Comparison of ENCODE assay signal across 22 mouse cellular contexts in genomic region chr2:116941816-116942215, GRCm38 (mm10).
DNase-seq lines count a peak whose midpoint lies in the region; ATAC-seq lines count a peak whose summit lies in the region.
"Had no signal": no experiment of that assay in that cellular context is flagged by ENCODE, and none has a peak within 500 bp of the region (broad histone marks: within the 10 kb centered on the region; RNA-seq: fewer than 3 reads in every experiment).

No protein-coding gene starts in this region.

- intact Hi-C loops in heart, postnatal 10 days (cut with DNase I) = no loop called here
- intact Hi-C loops in gastrocnemius, postnatal 36 days (cut with DNase I) = no loop called here

- no peak for DNase-seq in heart, postnatal 10 days
- DNase-seq in liver, embryonic 11.5 days (ENCODE audit: low spot score) = no peak
- peak; percentile 43 for DNase-seq in lung, postnatal 36 days
- DNase-seq in hindbrain, embryonic 10.5 days (ENCODE audit: low spot score) = no peak
- no peak for DNase-seq in gastrocnemius, postnatal 36 days
- DNase-seq: cerebellum, adult 9-10 months; gastrocnemius, postnatal 25 days; kidney, adult 18-20 months; right cerebral cortex, postnatal 25 days; thymus, adult 2 months had no signal

- H3K4me3 ChIP-seq in heart, embryonic 15.5 days = no peak overlapping the region
- no peak overlapping the region for H3K4me3 ChIP-seq in liver, embryonic 11.5 days (ENCODE audit: low read depth, low read length)
- H3K4me3 ChIP-seq in liver, embryonic 12.5 days = no peak overlapping the region
- H3K4me3 ChIP-seq in brown adipose tissue, adult 24 weeks (ENCODE audit: insufficient read depth, low read depth, low read length) = no peak overlapping the region
- H3K4me3 ChIP-seq in hindbrain, embryonic 10.5 days = no peak overlapping the region
- H3K4me3 ChIP-seq: embryonic facial prominence, embryonic 12.5 days; forebrain, embryonic 15.5 days; limb, embryonic 12.5 days; stomach, embryonic 15.5 days had no signal

- no peak overlapping the region for H3K4me2 ChIP-seq in heart, embryonic 15.5 days
- no peak overlapping the region for H3K4me2 ChIP-seq in liver, embryonic 11.5 days
- H3K4me2 ChIP-seq in liver, embryonic 12.5 days = no peak overlapping the region
- H3K4me2 ChIP-seq: embryonic facial prominence, embryonic 12.5 days; forebrain, embryonic 15.5 days; heart, embryonic 11.5 days; limb, embryonic 12.5 days; stomach, embryonic 15.5 days had no signal

- H3K9ac ChIP-seq in heart, embryonic 15.5 days = no peak overlapping the region
- no peak overlapping the region for H3K9ac ChIP-seq in liver, embryonic 11.5 days (ENCODE audit: low read depth, low read length)
- no peak overlapping the region for H3K9ac ChIP-seq in liver, embryonic 12.5 days
- H3K9ac ChIP-seq: embryonic facial prominence, embryonic 12.5 days; forebrain, embryonic 15.5 days; limb, embryonic 12.5 days; liver, embryonic 14.5 days; stomach, embryonic 15.5 days had no signal

- H3K27ac ChIP-seq in heart, embryonic 15.5 days = peak overlapping the region; percentile 35; the same call in 1 of the 2 replicates
- H3K27ac ChIP-seq in liver, embryonic 11.5 days (ENCODE audit: low read depth, low read length) = peak overlapping the region; percentile 19; the same call in 1 of the 2 replicates
- no peak overlapping the region for H3K27ac ChIP-seq in liver, embryonic 12.5 days
- H3K27ac ChIP-seq in brown adipose tissue, adult 24 weeks (replicated peaks; ENCODE audit: low read depth, low read length) = peak overlapping the region; percentile 65
- no peak overlapping the region for H3K27ac ChIP-seq in hindbrain, embryonic 10.5 days
- H3K27ac ChIP-seq: embryonic facial prominence, embryonic 12.5 days; forebrain, embryonic 15.5 days; hindbrain, postnatal 0 days; limb, embryonic 12.5 days; liver, embryonic 14.5 days; stomach, embryonic 15.5 days had no signal

- no peaks in the 10 kb centered on the region for H3K9me3 ChIP-seq in heart, embryonic 15.5 days (replicated peaks)
- no peaks in the 10 kb centered on the region for H3K9me3 ChIP-seq in liver, embryonic 11.5 days (ENCODE audit: control insufficient read depth, low read length)
- no peaks in the 10 kb centered on the region for H3K9me3 ChIP-seq in liver, embryonic 12.5 days (replicated peaks)
- H3K9me3 ChIP-seq in hindbrain, embryonic 10.5 days = no peaks in the 10 kb centered on the region
- H3K9me3 ChIP-seq: embryonic facial prominence, embryonic 12.5 days; forebrain, embryonic 15.5 days; limb, embryonic 12.5 days; stomach, embryonic 15.5 days had no signal

- peaks cover 3% of the 10 kb centered on the region for H3K4me1 ChIP-seq in heart, embryonic 15.5 days (replicated peaks)
- no peaks in the 10 kb centered on the region; the same call in 1 of the 2 replicates for H3K4me1 ChIP-seq in liver, embryonic 11.5 days (replicated peaks; ENCODE audit: control insufficient read depth, insufficient read depth, low read length)
- peaks cover 11% of the 10 kb centered on the region; the same call in 1 of the 2 replicates for H3K4me1 ChIP-seq in liver, embryonic 12.5 days
- no peaks in the 10 kb centered on the region for H3K4me1 ChIP-seq in brown adipose tissue, adult 24 weeks (ENCODE audit: control insufficient read depth, insufficient read depth, insufficient read length, low read length)
- peaks cover 8% of the 10 kb centered on the region for H3K4me1 ChIP-seq in hindbrain, embryonic 10.5 days (replicated peaks)
- H3K4me1 ChIP-seq: embryonic facial prominence, embryonic 12.5 days; forebrain, embryonic 15.5 days; limb, embryonic 12.5 days; stomach, embryonic 15.5 days had no signal

- H3K27me3 ChIP-seq in heart, embryonic 15.5 days = no peaks in the 10 kb centered on the region
- H3K27me3 ChIP-seq in liver, embryonic 11.5 days (replicated peaks; ENCODE audit: control insufficient read depth, insufficient read depth, low read length) = no peaks in the 10 kb centered on the region
- no peaks in the 10 kb centered on the region for H3K27me3 ChIP-seq in liver, embryonic 12.5 days (replicated peaks)
- H3K27me3 ChIP-seq in hindbrain, embryonic 10.5 days (ENCODE audit: insufficient read depth, poor library complexity, severe bottlenecking) = no peaks in the 10 kb centered on the region
- H3K27me3 ChIP-seq: embryonic facial prominence, embryonic 12.5 days; forebrain, embryonic 15.5 days; limb, embryonic 12.5 days; stomach, embryonic 15.5 days had no signal

- H3K36me3 ChIP-seq in heart, embryonic 15.5 days = no peaks in the 10 kb centered on the region
- no peaks in the 10 kb centered on the region for H3K36me3 ChIP-seq in liver, embryonic 11.5 days (ENCODE audit: control insufficient read depth, insufficient read depth, low read length)
- no peaks in the 10 kb centered on the region for H3K36me3 ChIP-seq in liver, embryonic 12.5 days
- no peaks in the 10 kb centered on the region for H3K36me3 ChIP-seq in hindbrain, embryonic 10.5 days
- H3K36me3 ChIP-seq: embryonic facial prominence, embryonic 12.5 days; forebrain, embryonic 15.5 days; limb, embryonic 12.5 days; stomach, embryonic 15.5 days had no signal

- WGBS in heart, embryonic 15.5 days = 82% methylated on average over 3 of the region's 3 CpGs
- WGBS in liver, embryonic 11.5 days = 81% methylated on average over 3 of the region's 3 CpGs
- 69% methylated on average over 3 of the region's 3 CpGs for WGBS in liver, embryonic 12.5 days (ENCODE audit: insufficient replicate concordance)
- WGBS in hindbrain, embryonic 10.5 days = 92% methylated on average over 3 of the region's 3 CpGs

- ATAC-seq in heart, embryonic 15.5 days (replicated peaks; ENCODE audit: insufficient number of reproducible peaks, insufficient read depth, low FRiP score, low read depth) = no peak
- ATAC-seq in liver, embryonic 11.5 days (replicated peaks; ENCODE audit: low FRiP score) = no peak
- ATAC-seq in liver, embryonic 12.5 days = no peak
- ATAC-seq: CD4-positive, CD25-positive, alpha-beta regulatory T cell, adult 4 months; forebrain, embryonic 15.5 days; hindbrain, postnatal 0 days; midbrain, embryonic 16.5 days had no signal

Comparison
In these comparisons a context has a peak if more than half of its experiments do, and no peak if none do; other contexts are left out.
1. H3K27ac ChIP-seq: peak in heart, embryonic 15.5 days (single experiment), liver, embryonic 11.5 days (single experiment) and brown adipose tissue, adult 24 weeks (single experiment); none in liver, embryonic 12.5 days (single experiment) and hindbrain, embryonic 10.5 days (single experiment).